Mouse (Mus musculus) adrenal gland, adult 2 months (tissue): ENCODE data around the gene Rbbp5. TPM values are rescaled to one million over a fixed set of nuclear protein-coding genes. Genes with fewer than 3 reads are reported as not detected.

Source experiments
- DNase-seq: peaks from one replicate; pipeline ENCODE4 v3.0.0; 2021
- polyA plus RNA-seq: library from polyadenylated mRNA; depleted of rRNA; stranded (reverse); fragments of >200 nt; gene quantifications from 2 replicates; pipeline ENCODE4 v1.2.3, GENCODE M21; 2012; rRNA removed
- total RNA-seq, 2 experiments: library from RNA; stranded (reverse); gene quantifications; 2 replicates each; pipeline ENCODE4 v1.2.3; 2021

Rbbp5 gene
- total and polyA plus RNA-seq, 3 experiments: 5.0 to 40.2 (median 33.1) TPM

DNA sequence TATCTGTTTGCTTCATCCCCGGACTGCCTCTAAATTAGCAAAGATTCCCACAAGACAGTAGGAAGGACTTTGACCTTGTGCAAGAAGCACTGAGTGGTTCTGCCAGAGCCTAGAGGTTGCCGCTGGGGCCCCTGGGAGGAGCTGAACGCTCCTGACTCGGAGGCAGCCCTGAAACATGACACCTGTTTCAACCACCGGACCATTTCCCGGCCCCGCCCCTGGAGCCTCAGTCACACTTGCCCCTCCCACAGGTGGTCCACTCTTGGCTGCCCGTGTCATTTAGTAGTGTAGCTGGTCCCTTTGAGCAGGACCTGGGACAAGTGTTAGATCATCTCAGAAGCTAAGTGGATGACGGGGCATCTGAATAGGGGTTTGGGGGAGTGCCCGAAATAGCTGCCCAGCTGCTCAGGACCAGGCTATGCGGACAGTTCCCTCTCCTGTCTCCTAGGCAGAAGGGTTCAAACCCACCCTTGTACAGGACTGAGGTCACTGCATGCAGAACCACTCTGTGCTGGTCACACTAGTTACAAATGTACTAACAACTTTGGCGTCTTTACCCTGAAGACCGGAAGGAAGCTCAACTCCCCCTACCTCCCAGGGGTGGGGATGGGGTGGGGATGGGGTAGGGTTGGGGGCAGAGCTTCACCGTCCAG, 64.1 kb downstream of the Rbbp5 start:
- DNase-seq: peak; percentile 14

DNA sequence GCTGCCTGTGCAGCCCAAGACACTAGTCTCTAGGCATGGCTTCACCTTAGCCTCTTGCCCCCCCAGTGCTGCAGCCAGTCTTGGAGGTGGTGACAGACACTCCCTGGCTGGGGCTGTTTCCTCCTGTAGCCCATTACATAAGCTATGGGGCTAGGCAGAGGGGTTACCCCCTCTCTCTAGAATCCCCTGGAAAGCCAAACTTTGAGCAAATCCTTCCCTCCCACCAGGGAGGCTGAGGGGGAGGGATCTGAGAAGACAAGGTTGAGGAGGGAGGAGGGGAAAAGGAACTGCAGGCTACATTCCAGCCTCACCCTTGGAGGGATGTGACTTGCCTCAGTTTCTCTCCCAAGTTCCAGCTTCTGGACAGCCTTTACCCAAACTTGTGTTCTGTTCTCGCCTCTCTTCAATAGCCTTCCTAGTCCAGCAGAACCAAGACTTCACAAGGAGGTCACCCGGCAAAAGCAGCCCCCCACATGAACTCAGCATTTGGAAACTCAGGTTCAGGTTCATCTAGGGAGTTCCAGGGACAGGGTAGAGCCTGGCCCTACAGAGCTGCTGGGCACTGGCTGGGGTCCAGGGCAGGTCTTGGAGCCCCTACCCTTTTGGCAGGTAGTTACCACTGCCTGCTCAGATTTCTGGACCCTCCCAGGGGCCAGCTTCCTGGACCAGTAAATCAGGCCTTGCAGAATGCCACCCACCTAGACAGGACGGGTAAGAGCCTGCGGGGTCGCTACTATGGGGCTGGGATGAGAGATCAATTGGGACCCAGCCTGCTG, 64.8 kb downstream of the Rbbp5 start:
- no peak for DNase-seq

DNA sequence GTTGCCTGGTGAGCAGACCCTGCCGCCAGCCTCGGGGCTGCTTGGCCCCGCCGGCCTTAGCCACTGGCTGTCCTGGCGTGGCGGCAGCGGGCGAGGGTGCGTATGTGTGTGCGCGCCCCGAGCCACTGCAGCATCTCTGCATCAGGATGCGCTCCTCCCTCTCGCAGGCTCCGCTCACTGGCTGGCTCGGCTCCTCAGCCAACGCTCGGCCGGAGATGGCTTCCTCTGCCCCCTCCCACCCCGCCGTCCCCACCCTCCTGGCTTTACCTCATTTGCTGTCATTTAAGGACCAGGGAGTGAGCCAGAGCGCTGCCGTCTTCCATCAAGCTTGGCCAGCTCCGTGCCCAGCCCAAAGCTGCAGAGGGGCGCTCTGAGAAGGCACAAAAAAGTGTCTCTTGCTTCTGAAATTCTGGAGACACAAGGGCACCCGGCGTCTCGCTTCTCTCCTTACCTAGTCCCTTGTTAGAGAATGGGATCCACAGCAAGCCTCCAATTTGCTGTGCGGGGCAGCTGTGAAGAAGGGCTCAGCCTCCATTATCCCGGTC, 65.7 kb downstream of the Rbbp5 start, which contains the start of gene Cntn2:
TSS of gene Cntn2 (minus strand) at position 495 of the 545 bp plus-strand sequence.
- no peak for DNase-seq

DNA sequence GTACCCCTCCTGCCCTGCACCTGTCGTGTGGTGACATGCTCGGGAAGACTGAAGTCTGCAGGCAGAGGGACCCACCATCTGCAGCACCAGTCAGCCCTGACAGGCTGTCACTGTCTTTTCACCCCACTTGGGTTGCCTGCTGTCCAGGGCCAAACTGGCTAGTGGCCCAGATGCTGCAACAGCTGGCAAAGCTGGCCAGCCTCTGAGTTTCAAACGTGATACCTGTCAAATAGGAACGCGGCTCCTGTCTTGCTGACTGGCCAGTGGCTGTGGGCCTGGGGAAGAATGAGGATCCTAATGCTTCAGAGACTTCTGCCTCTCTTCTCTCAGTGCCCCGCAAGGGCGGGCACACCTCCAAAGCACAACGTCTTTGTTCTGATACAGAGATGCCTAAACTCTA, 66.6 kb downstream of the Rbbp5 start:
- peak; percentile 17 for DNase-seq

Other genes starting within 250 kb of the Rbbp5 start
- gene Gm10188, start 247.6 kb upstream of the Rbbp5 start, total RNA-seq: not detected
- not detected in 2 replicates for gene Gm10188, start 247.6 kb upstream of the Rbbp5 start, polyA plus RNA-seq
- gene Klhdc8a, start 178.7 kb upstream of the Rbbp5 start, total RNA-seq: 100 to 1,000 TPM in 1 of 2 experiments, 10 to 100 TPM in 1; 98.4 to 272 TPM
- gene Klhdc8a, start 178.7 kb upstream of the Rbbp5 start, polyA plus RNA-seq: 162 and 163 TPM in 2 replicates
- 1 to 10 TPM; 4.7 TPM for gene Nuak2, start 161.2 kb upstream of the Rbbp5 start, total RNA-seq
- gene Nuak2, start 161.2 kb upstream of the Rbbp5 start, polyA plus RNA-seq: 2.8 and 2.9 TPM in 2 replicates
- gene Tmcc2, start 86.1 kb upstream of the Rbbp5 start, total RNA-seq: 10 to 100 TPM in 1 of 2 experiments, 1 to 10 TPM in 1; 6.4 to 11.2 TPM
- 12.2 and 15.4 TPM in 2 replicates for gene Tmcc2, start 86.1 kb upstream of the Rbbp5 start, polyA plus RNA-seq
- 10 to 100 TPM; 19.9 to 23.7 TPM for gene Dstyk, start 59.8 kb upstream of the Rbbp5 start, total RNA-seq
- 11.7 and 15.5 TPM in 2 replicates for gene Dstyk, start 59.8 kb upstream of the Rbbp5 start, polyA plus RNA-seq
- 1 to 10 TPM; 3.3 to 5.4 TPM for gene Tmem81, start 28.9 kb downstream of the Rbbp5 start, total RNA-seq
- gene Tmem81, start 28.9 kb downstream of the Rbbp5 start, polyA plus RNA-seq: 1.5 and 1.7 TPM in 2 replicates
- not detected for gene Cntn2, start 65.9 kb downstream of the Rbbp5 start, total RNA-seq
- 0.07 and 0.22 TPM in 2 replicates for gene Cntn2, start 65.9 kb downstream of the Rbbp5 start, polyA plus RNA-seq